Mouse (Mus musculus) embryonic facial prominence, embryonic 12.5 days (tissue): Measurements from ENCODE around the gene Rapgef2. TPM values are rescaled to one million over a fixed set of nuclear protein-coding genes. Genes with fewer than 3 reads are reported as not detected.
"Not testable (repeated sequence)": the region's sequence is repeated elsewhere in the genome, so short reads cannot be mapped to it uniquely, and the experiment has no call there.

Experiments used
- ATAC-seq: fragments of 200-750 bp; cut with Nextera tagmentation; 2 replicates; pipeline ENCODE4 v1.8.0; 2017; ENCODE audit not compliant: insufficient number of reproducible peaks, insufficient read depth, low FRiP score, low TSS enrichment
- H3K27ac ChIP-seq: fragments of 300-500 bp; sonication (generic); 2 replicates; pipeline ENCODE4 v1.5.1; 2016; ENCODE audit warnings: mild to moderate bottlenecking
- H3K27me3 ChIP-seq: fragments of 300-500 bp; sonication (generic); 2 replicates; pipeline ENCODE4 v1.6.1; 2016; ENCODE audit warnings: mild to moderate bottlenecking, moderate library complexity
- H3K36me3 ChIP-seq: fragments of 300-500 bp; sonication (generic); 2 replicates; pipeline ENCODE4 v1.6.1; 2016; ENCODE audit warnings: mild to moderate bottlenecking
- H3K4me1 ChIP-seq: fragments of 300-500 bp; sonication (generic); 2 replicates; pipeline ENCODE4 v1.6.1; 2016
- H3K4me2 ChIP-seq: fragments of 300-500 bp; sonication (generic); replicated peaks from 2 replicates; pipeline ENCODE4 v1.6.1; 2016; ENCODE audit warnings: mild to moderate bottlenecking, moderate library complexity
- H3K4me3 ChIP-seq: fragments of 300-500 bp; sonication (generic); 2 replicates; pipeline ENCODE4 v1.5.1; 2016; ENCODE audit warnings: mild to moderate bottlenecking
- H3K9ac ChIP-seq: fragments of 300-500 bp; sonication (generic); 2 replicates; pipeline ENCODE4 v1.6.1; 2016; ENCODE audit warnings: mild to moderate bottlenecking, moderate library complexity
- H3K9me3 ChIP-seq: fragments of 300-500 bp; sonication (generic); 2 replicates; pipeline ENCODE4 v1.6.1; 2016; ENCODE audit warnings: mild to moderate bottlenecking, moderate library complexity
- WGBS: fragments of 180-500 bp; shearing (Covaris S2); methylation state at CpG from one replicate; pipeline ENCODE4 v1.1.7; 2016; 5-methylcytosine and 5-hydroxymethylcytosine counted together
- polyA plus RNA-seq: library from polyadenylated mRNA; unstranded; fragments of >200 nt; fragmentation: Nextera tagmentation; extraction: Ambion mirVana; gene quantifications from 2 replicates; pipeline ENCODE4 v1.2.1, GENCODE M21; 2016

Gene Rapgef2
- polyA plus RNA-seq, 1 experiment from 2014 or later: 11.1 TPM

- H3K9ac ChIP-seq: no peak overlapping the region
- no peaks in the 10 kb centered on the region for H3K27me3 ChIP-seq
- no peaks in the 10 kb centered on the region for H3K9me3 ChIP-seq
- ATAC-seq: no peak
- H3K4me2 ChIP-seq: no peak overlapping the region
- no peak overlapping the region for H3K4me3 ChIP-seq
- no peaks in the 10 kb centered on the region for H3K36me3 ChIP-seq
- H3K27ac ChIP-seq: no peak overlapping the region
- H3K4me1 ChIP-seq: 0 out of 2 replicates have a peak, but pooled peaks cover 8% of the 10 kb centered on the region
Measured at GRCm38 (mm10) chr3:79228304-79228703, 58.0 kb downstream of the Rapgef2 start.

GRCm38 (mm10) chr3:79227356-79228088 is 58.8 kb downstream of the Rapgef2 start:
- 84% methylated on average over 17 of the region's 17 CpGs for WGBS

GRCm38 (mm10) chr3:79226807-79227206 is 59.5 kb downstream of the Rapgef2 start:
- 93% methylated on average over 1 of the region's 1 CpGs for WGBS

More at GRCm38 (mm10) chr3:79227356-79228088, 58.8 kb downstream of the Rapgef2 start:
- H3K27ac ChIP-seq: no peak overlapping the region
- no peak overlapping the region for H3K9ac ChIP-seq
- no peaks in the 10 kb centered on the region for H3K27me3 ChIP-seq
- H3K9me3 ChIP-seq: no peaks in the 10 kb centered on the region
- H3K36me3 ChIP-seq: no peaks in the 10 kb centered on the region
- no peak for ATAC-seq
- H3K4me2 ChIP-seq: no peak overlapping the region
- peaks cover 11% of the 10 kb centered on the region; the same call in 1 of the 2 replicates for H3K4me1 ChIP-seq
- no peak overlapping the region for H3K4me3 ChIP-seq

GRCm38 (mm10) chr3:79225888-79226287 is 60.4 kb downstream of the Rapgef2 start:
- Histone ChIP-seq H3K4me2 (no peak overlapping the region), H3K27ac (no peak overlapping the region), H3K4me3 (no peak overlapping the region), H3K36me3 (no peaks in the 10 kb centered on the region), H3K4me1 (peaks cover 20% of the 10 kb centered on the region; the same call in 1 of the 2 replicates), H3K9me3 (no peaks in the 10 kb centered on the region), H3K9ac (no peak overlapping the region), H3K27me3 (no peaks in the 10 kb centered on the region)
- ATAC-seq: no peak
- 63% methylated on average over 6 of the region's 6 CpGs for WGBS

More at GRCm38 (mm10) chr3:79226807-79227206, 59.5 kb downstream of the Rapgef2 start:
- H3K36me3 ChIP-seq, H3K4me2 ChIP-seq, ATAC-seq, H3K27me3 ChIP-seq, H3K27ac ChIP-seq, H3K9ac ChIP-seq, H3K4me3 ChIP-seq, H3K9me3 ChIP-seq: not testable (repeated sequence)
- peaks cover 16% of the 10 kb centered on the region; the same call in 1 of the 2 replicates for H3K4me1 ChIP-seq

- no peak overlapping the region for H3K27ac ChIP-seq
- H3K9me3 ChIP-seq: no peaks in the 10 kb centered on the region
- no peak overlapping the region for H3K4me2 ChIP-seq
- no peaks in the 10 kb centered on the region for H3K27me3 ChIP-seq
- H3K36me3 ChIP-seq: no peaks in the 10 kb centered on the region
- H3K4me1 ChIP-seq: peaks cover 20% of the 10 kb centered on the region; the same call in 1 of the 2 replicates
- WGBS: 83% methylated on average over 7 of the region's 7 CpGs
- no peak for ATAC-seq
- H3K4me3 ChIP-seq: no peak overlapping the region
- H3K9ac ChIP-seq: no peak overlapping the region
Measured at GRCm38 (mm10) chr3:79224352-79224751, 62.0 kb downstream of the Rapgef2 start.

- Histone ChIP-seq H3K4me2 (no peak overlapping the region), H3K9me3 (no peaks in the 10 kb centered on the region), H3K27ac (no peak overlapping the region), H3K36me3 (no peaks in the 10 kb centered on the region), H3K4me1 (peaks cover 20% of the 10 kb centered on the region; the same call in 1 of the 2 replicates), H3K27me3 (no peaks in the 10 kb centered on the region), H3K9ac (no peak overlapping the region), H3K4me3 (no peak overlapping the region)
- ATAC-seq: no peak
- 54% methylated on average over 8 of the region's 8 CpGs for WGBS
Measured at GRCm38 (mm10) chr3:79223281-79223680, 63.0 kb downstream of the Rapgef2 start.

GRCm38 (mm10) chr3:79222192-79222960 is 63.9 kb downstream of the Rapgef2 start:
- H3K9me3 ChIP-seq: no peaks in the 10 kb centered on the region
- no peak overlapping the region for H3K27ac ChIP-seq
- no peaks in the 10 kb centered on the region for H3K36me3 ChIP-seq
- WGBS: 59% methylated on average over 13 of the region's 13 CpGs
- H3K4me3 ChIP-seq: no peak overlapping the region
- no peaks in the 10 kb centered on the region for H3K27me3 ChIP-seq
- no peak overlapping the region for H3K4me2 ChIP-seq
- peaks cover 20% of the 10 kb centered on the region; the same call in 1 of the 2 replicates for H3K4me1 ChIP-seq
- no peak for ATAC-seq
- no peak overlapping the region for H3K9ac ChIP-seq

GRCm38 (mm10) chr3:79221296-79222191 is 64.8 kb downstream of the Rapgef2 start:
- H3K4me1 ChIP-seq: peaks cover 20% of the 10 kb centered on the region; the same call in 1 of the 2 replicates
- no peaks in the 10 kb centered on the region for H3K36me3 ChIP-seq
- H3K27ac ChIP-seq: no peak overlapping the region
- no peaks in the 10 kb centered on the region for H3K27me3 ChIP-seq
- no peak for ATAC-seq
- no peak overlapping the region for H3K9ac ChIP-seq
- H3K9me3 ChIP-seq: no peaks in the 10 kb centered on the region
- no peak overlapping the region for H3K4me3 ChIP-seq
- 42% methylated on average over 9 of the region's 9 CpGs for whole genome bisulfite sequencing
- no peak overlapping the region for H3K4me2 ChIP-seq

- Histone ChIP-seq H3K9me3 (no peaks in the 10 kb centered on the region), H3K27me3 (no peaks in the 10 kb centered on the region), H3K4me2 (no peak overlapping the region), H3K27ac (no peak overlapping the region), H3K4me1 (peaks cover 14% of the 10 kb centered on the region; the same call in 1 of the 2 replicates), H3K36me3 (no peaks in the 10 kb centered on the region), H3K4me3 (no peak overlapping the region), H3K9ac (no peak overlapping the region)
- ATAC-seq: no peak
- WGBS: 45% methylated on average over 10 of the region's 10 CpGs
Measured at GRCm38 (mm10) chr3:79219144-79219930, 67.0 kb downstream of the Rapgef2 start.

- Histone ChIP-seq H3K36me3 (no peaks in the 10 kb centered on the region), H3K9me3 (no peaks in the 10 kb centered on the region), H3K27me3 (no peaks in the 10 kb centered on the region), H3K4me2 (no peak overlapping the region), H3K27ac (no peak overlapping the region), H3K9ac (no peak overlapping the region), H3K4me3 (no peak overlapping the region), H3K4me1 (peaks cover 14% of the 10 kb centered on the region; the same call in 1 of the 2 replicates)
- 30% methylated on average over 4 of the region's 4 CpGs for WGBS
- no peak for ATAC-seq
Measured at GRCm38 (mm10) chr3:79218566-79219051, 67.7 kb downstream of the Rapgef2 start.
